27 mouse cellular contexts compared by ENCODE assay signal in genomic region chr5:121994808-121995207, GRCm38 (mm10). TPM values are rescaled to one million over a fixed set of nuclear protein-coding genes. Genes with fewer than 3 reads are reported as not detected.
DNase-seq lines count a peak whose midpoint lies in the region; ATAC-seq and TF ChIP-seq lines count a peak whose summit lies in the region.
"Had no signal": no experiment of that assay in that cellular context is flagged by ENCODE, and none has a peak within 500 bp of the region (broad histone marks: within the 10 kb centered on the region; RNA-seq: fewer than 3 reads in every experiment).

No protein-coding gene starts in this region.

- H3K9me3 ChIP-seq in hindbrain, embryonic 13.5 days = no peaks in the 10 kb centered on the region
- no peaks in the 10 kb centered on the region for H3K9me3 ChIP-seq in hindbrain, embryonic 11.5 days (ENCODE audit: control insufficient read depth, low read length)
- no peaks in the 10 kb centered on the region for H3K9me3 ChIP-seq in midbrain, embryonic 14.5 days (ENCODE audit: control insufficient read depth, low read length)
- H3K9me3 ChIP-seq in midbrain, embryonic 13.5 days = no peaks in the 10 kb centered on the region
- H3K9me3 ChIP-seq: embryonic facial prominence, embryonic 13.5 days; forebrain, embryonic 10.5 days; forebrain, embryonic 13.5 days; G1E had no signal

- H3K27ac ChIP-seq in hindbrain, embryonic 13.5 days = peak overlapping the region; percentile 49; the same call in 1 of the 2 replicates
- H3K27ac ChIP-seq in hindbrain, embryonic 11.5 days (ENCODE audit: low read depth, low read length) = no peak overlapping the region
- no peak overlapping the region for H3K27ac ChIP-seq in midbrain, embryonic 14.5 days (replicated peaks; ENCODE audit: low read depth, low read length)
- no peak overlapping the region for H3K27ac ChIP-seq in midbrain, embryonic 13.5 days
- H3K27ac ChIP-seq: embryonic facial prominence, embryonic 13.5 days; forebrain, embryonic 10.5 days; forebrain, embryonic 13.5 days; hindbrain, postnatal 0 days had no signal

- no peaks in the 10 kb centered on the region for H3K36me3 ChIP-seq in hindbrain, embryonic 13.5 days
- H3K36me3 ChIP-seq in hindbrain, embryonic 11.5 days (ENCODE audit: control insufficient read depth, insufficient read depth, low read length) = no peaks in the 10 kb centered on the region
- no peaks in the 10 kb centered on the region for H3K36me3 ChIP-seq in midbrain, embryonic 14.5 days (ENCODE audit: control insufficient read depth, insufficient read depth, low read length)
- no peaks in the 10 kb centered on the region for H3K36me3 ChIP-seq in midbrain, embryonic 13.5 days
- H3K36me3 ChIP-seq: embryonic facial prominence, embryonic 13.5 days; forebrain, embryonic 10.5 days; G1E had no signal

- no peak for ATAC-seq in hindbrain, embryonic 13.5 days (ENCODE audit: low FRiP score)
- ATAC-seq in hindbrain, embryonic 11.5 days (ENCODE audit: low FRiP score) = no peak
- ATAC-seq in midbrain, embryonic 14.5 days (ENCODE audit: low FRiP score, low TSS enrichment) = no peak; the same call in 1 of the 2 replicates
- no peak for ATAC-seq in midbrain, embryonic 13.5 days
- ATAC-seq: forebrain, embryonic 13.5 days; forebrain, embryonic 16.5 days; hindbrain, postnatal 0 days; inflammation-experienced regulatory T-cells, adult 6 months had no signal

- WGBS in hindbrain, embryonic 13.5 days = 66% methylated on average over 12 of the region's 12 CpGs
- 90% methylated on average over 12 of the region's 12 CpGs for WGBS in hindbrain, embryonic 11.5 days
- WGBS in midbrain, embryonic 14.5 days = 24% methylated on average over 12 of the region's 12 CpGs
- 47% methylated on average over 12 of the region's 12 CpGs for WGBS in midbrain, embryonic 13.5 days

- H3K4me2 ChIP-seq in hindbrain, embryonic 13.5 days = no peak overlapping the region
- H3K4me2 ChIP-seq in hindbrain, embryonic 11.5 days (replicated peaks; ENCODE audit: low read depth, low read length) = no peak overlapping the region
- no peak overlapping the region for H3K4me2 ChIP-seq in midbrain, embryonic 14.5 days (ENCODE audit: low read length)
- no peak overlapping the region for H3K4me2 ChIP-seq in midbrain, embryonic 13.5 days (replicated peaks)
- H3K4me2 ChIP-seq: embryonic facial prominence, embryonic 13.5 days; forebrain, embryonic 13.5 days; heart, embryonic 11.5 days; hindbrain, embryonic 14.5 days had no signal

- no peak overlapping the region for H3K9ac ChIP-seq in hindbrain, embryonic 13.5 days
- no peak overlapping the region for H3K9ac ChIP-seq in hindbrain, embryonic 11.5 days (ENCODE audit: low read depth, low read length)
- H3K9ac ChIP-seq in midbrain, embryonic 14.5 days (replicated peaks; ENCODE audit: low read length) = no peak overlapping the region
- H3K9ac ChIP-seq in midbrain, embryonic 13.5 days (replicated peaks) = no peak overlapping the region
- H3K9ac ChIP-seq: embryonic facial prominence, embryonic 13.5 days; forebrain, embryonic 13.5 days; hindbrain, embryonic 14.5 days had no signal

- no peak for TF ChIP-seq CTCF in brain, embryonic 14.5 days (IDR thresholded peaks at IDR 0.05; ENCODE audit: borderline replicate concordance, extremely low read depth, insufficient read depth, insufficient read length)

- no peaks in the 10 kb centered on the region for H3K27me3 ChIP-seq in hindbrain, embryonic 13.5 days
- H3K27me3 ChIP-seq in hindbrain, embryonic 11.5 days (ENCODE audit: control insufficient read depth, insufficient read depth, low read length) = no peaks in the 10 kb centered on the region
- no peaks in the 10 kb centered on the region for H3K27me3 ChIP-seq in midbrain, embryonic 14.5 days (ENCODE audit: control insufficient read depth, insufficient read depth, low read length)
- no peaks in the 10 kb centered on the region for H3K27me3 ChIP-seq in midbrain, embryonic 13.5 days
- H3K27me3 ChIP-seq: embryonic facial prominence, embryonic 13.5 days; forebrain, embryonic 13.5 days had no signal

- H3K4me3 ChIP-seq in hindbrain, embryonic 13.5 days = no peak overlapping the region
- H3K4me3 ChIP-seq in hindbrain, embryonic 11.5 days (ENCODE audit: low read depth, low read length) = no peak overlapping the region
- no peak overlapping the region for H3K4me3 ChIP-seq in midbrain, embryonic 14.5 days (replicated peaks; ENCODE audit: low read depth, low read length)
- no peak overlapping the region for H3K4me3 ChIP-seq in midbrain, embryonic 13.5 days (replicated peaks)
- H3K4me3 ChIP-seq: embryonic facial prominence, embryonic 13.5 days; forebrain, embryonic 10.5 days; forebrain, embryonic 13.5 days had no signal

- H3K4me1 ChIP-seq in hindbrain, embryonic 13.5 days (replicated peaks) = peaks cover 65% of the 10 kb centered on the region
- H3K4me1 ChIP-seq in hindbrain, embryonic 11.5 days (replicated peaks; ENCODE audit: control insufficient read depth, insufficient read depth, low read length) = peaks cover 3% of the 10 kb centered on the region
- H3K4me1 ChIP-seq in midbrain, embryonic 14.5 days (ENCODE audit: control insufficient read depth, insufficient read depth, low read length) = peaks cover 30% of the 10 kb centered on the region
- H3K4me1 ChIP-seq in midbrain, embryonic 13.5 days (replicated peaks) = peaks cover 63% of the 10 kb centered on the region

- DNase-seq in hindbrain, embryonic 11.5 days (ENCODE audit: low spot score) = no peak
- DNase-seq in midbrain, embryonic 14.5 days = peak; percentile 67
- DNase-seq in brain, embryonic 14.5 days (ENCODE audit: low read depth) = peak; percentile 59
- no peak for DNase-seq in adrenal gland, adult 2 months
- DNase-seq in adrenal gland, adult 8-10 months = no peak
- DNase-seq: adrenal gland, postnatal 10 days; adrenal gland, postnatal 36 days; B cell, adult 2 months; cerebellum, adult 11 months; cerebellum, adult 2 months; cerebellum, adult 9-11 months; cerebellum, postnatal 25 days; gastrocnemius, postnatal 10 days; gastrocnemius, postnatal 36 days had no signal

- TF ChIP-seq POLR2A in brain, embryonic 14.5 days (IDR thresholded peaks at IDR 0.05; ENCODE audit: borderline replicate concordance, extremely low read depth, insufficient read depth, insufficient read length, poor library complexity, severe bottlenecking) = no peak

RNA-seq across cellular contexts. Expression of gene Cux2, which starts 55.1 kb away (rescaled TPM):
- 28.1 and 29.1 TPM in 2 replicates for polyA plus RNA-seq in hindbrain, embryonic 13.5 days (2015; fragmentation: Nextera tagmentation; extraction: Ambion mirVana)
- polyA plus RNA-seq in hindbrain, embryonic 11.5 days (2014; fragmentation: Nextera tagmentation; extraction: Ambion mirVana) = 13.7 and 17.4 TPM in 2 replicates
- 25.5 and 28.8 TPM in 2 replicates for polyA plus RNA-seq in midbrain, embryonic 14.5 days (2014; fragmentation: Nextera tagmentation; extraction: Ambion mirVana)
- 22.7 and 23.8 TPM in 2 replicates for polyA plus RNA-seq in midbrain, embryonic 13.5 days (2015; fragmentation: Nextera tagmentation; extraction: Ambion mirVana)
- 50.2 and 52.6 TPM in 2 replicates for polyA plus RNA-seq in brain, embryonic 14.5 days (2012; rRNA removed)
- total RNA-seq in adrenal gland, adult 2 months (2021) = 10 to 100 TPM; 14.4 to 22.0 TPM
- 32.2 and 37.6 TPM in 2 replicates for polyA plus RNA-seq in adrenal gland, adult 2 months (2012; rRNA removed)
- 10 to 100 TPM; 25.7 to 41.7 (median 33.2) TPM for total RNA-seq in adrenal gland, adult 8-10 months (2022)
- total RNA-seq: common myeloid progenitor, adult 5-6 weeks; hematopoietic stem cell, adult 5-6 weeks had no signal
- polyA plus RNA-seq: G1E had no signal

Comparison
In these comparisons a context has a peak if more than half of its experiments do, and no peak if none do; other contexts are left out.
1. DNase-seq: peak in midbrain, embryonic 14.5 days (single experiment) and brain, embryonic 14.5 days (single experiment); none in hindbrain, embryonic 11.5 days (single experiment), adrenal gland, adult 2 months (single experiment) and adrenal gland, adult 8-10 months (single experiment).